Mouse (Mus musculus) olfactory bulb, adult 2 months (tissue): Measurements from ENCODE around the gene 3110082J24Rik.

Experiments
- CTCF ChIP-seq: fragments of 200-500 bp; IDR thresholded peaks from 2 replicates; pipeline ENCODE4 v1.5.1; 2012; ENCODE audit warnings: low read depth, mild to moderate bottlenecking, low read length, moderate library complexity; ENCODE audit not compliant: insufficient read depth
- POLR2A ChIP-seq: fragments of 200-500 bp; IDR thresholded peaks from 2 replicates; pipeline ENCODE4 v1.6.1; 2012; ENCODE audit warnings: mild to moderate bottlenecking, low read depth, low read length, moderate library complexity; ENCODE audit not compliant: insufficient read depth

DNA sequence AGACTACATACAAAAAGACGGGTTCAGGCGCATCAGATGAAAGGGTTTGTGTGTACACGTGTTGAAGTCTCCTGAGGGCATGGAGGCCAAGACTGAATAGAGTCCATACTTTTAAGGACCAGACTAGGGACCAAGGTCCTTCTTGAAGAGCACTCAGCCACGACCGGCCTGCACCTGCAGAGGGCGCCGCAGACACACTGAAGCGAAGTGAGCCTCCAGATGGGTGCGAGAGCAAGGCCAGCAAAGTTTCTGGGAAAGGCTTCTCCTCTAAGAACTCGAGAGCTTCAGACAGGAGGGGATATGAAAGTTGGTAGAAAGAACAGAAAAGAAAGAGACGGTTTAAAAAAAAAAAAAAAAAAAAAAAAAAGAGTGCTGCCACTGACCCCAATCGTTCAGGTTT is 1.5 kb downstream of the 3110082J24Rik start:
- TF ChIP-seq CTCF (peak; percentile 23; the same call in 1 of the 2 replicates), POLR2A (no peak)
